Mouse (Mus musculus) brain, embryonic 14.5 days (tissue): ENCODE measurements at regions not wholly inside any gene's neighbourhood (a gene's known extent, or its start where the extent isn't known, plus 50 kb on each side); places are given as distances from the start of the nearest gene placed in this dataset.
A peak's percentile ranks its signal among the peaks of the same experiment; 100 is the strongest.

Experiments used
- DNase-seq: peaks from one replicate; pipeline ENCODE4 v3.0.0-alpha.2; 2011; ENCODE audit warnings: low read depth
- CTCF ChIP-seq: fragments of 200-500 bp; IDR thresholded peaks from 2 replicates; pipeline ENCODE4 v1.5.1; 2012; ENCODE audit warnings: inconsistent platforms, mild to moderate bottlenecking, moderate library complexity, borderline replicate concordance; ENCODE audit not compliant: insufficient read depth, insufficient read length; ENCODE audit errors: extremely low read depth
- POLR2A ChIP-seq: fragments of 200-500 bp; IDR thresholded peaks from 2 replicates; pipeline ENCODE4 v1.6.1; 2012; ENCODE audit warnings: mild to moderate bottlenecking, inconsistent platforms, borderline replicate concordance; ENCODE audit not compliant: poor library complexity, insufficient read depth, insufficient read length, severe bottlenecking; ENCODE audit errors: extremely low read depth

GRCm38 (mm10) chr2:75002562-75002961 lies 177.0 kb downstream of the Mtx2 start:
- TF ChIP-seq CTCF (no peak), POLR2A (no peak)

DNA sequence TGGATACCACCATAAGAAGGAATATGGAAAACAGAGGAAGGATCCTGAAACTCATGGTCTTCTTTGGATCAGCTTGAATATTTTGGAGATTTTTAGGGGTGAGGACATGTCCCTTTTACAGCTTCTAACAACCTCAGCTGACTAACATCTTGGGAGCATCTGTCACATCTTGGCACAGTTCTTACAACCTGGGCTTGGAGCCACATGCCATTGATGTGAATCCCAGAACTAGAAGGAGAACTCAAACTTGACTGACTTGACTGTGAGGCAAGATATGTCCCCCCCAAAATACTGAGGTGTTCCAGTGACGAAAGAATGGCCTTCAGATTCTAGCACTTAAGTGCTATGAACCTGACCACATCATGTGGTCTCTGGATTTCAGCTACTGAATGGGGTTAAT lies 182.5 kb downstream of the Mtx2 start:
- TF ChIP-seq POLR2A (no peak), CTCF (no peak)
- peak; percentile 19 for DNase-seq

More at GRCm38 (mm10) chr2:75002562-75002961, 177.0 kb downstream of the Mtx2 start:
- DNase-seq, result peak; percentile 83

GRCm38 (mm10) chr2:75010647-75011046 lies 185.0 kb downstream of the Mtx2 start:
- no peak for DNase-seq
- TF ChIP-seq POLR2A (no peak), CTCF (no peak)

DNA sequence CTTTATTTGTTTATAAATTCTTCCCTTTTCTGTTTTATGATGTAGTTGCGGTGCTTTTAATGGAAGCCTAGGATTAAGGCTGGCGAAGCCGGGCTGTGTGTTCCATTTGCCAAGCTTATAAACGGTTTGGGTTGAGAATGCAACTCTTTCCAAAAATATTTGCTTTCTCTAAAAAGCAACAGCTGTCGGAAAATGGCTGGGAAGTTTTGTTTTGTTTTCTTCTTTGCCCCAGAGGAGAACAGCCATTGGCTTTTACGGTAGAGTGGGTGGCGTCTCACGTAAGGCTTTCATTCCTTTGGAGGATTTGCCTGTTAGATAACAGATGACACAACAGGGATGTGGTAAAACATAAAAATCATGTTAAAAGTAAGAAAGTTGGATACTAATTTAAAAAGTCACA lies 186.4 kb downstream of the Mtx2 start:
- DNase-seq, result no peak
- TF ChIP-seq CTCF (no peak), POLR2A (no peak)

- no peak for DNase-seq
- TF ChIP-seq CTCF (no peak), POLR2A (no peak)
Observed at GRCm38 (mm10) chr2:75014994-75015728, 189.6 kb downstream of the Mtx2 start.

DNA sequence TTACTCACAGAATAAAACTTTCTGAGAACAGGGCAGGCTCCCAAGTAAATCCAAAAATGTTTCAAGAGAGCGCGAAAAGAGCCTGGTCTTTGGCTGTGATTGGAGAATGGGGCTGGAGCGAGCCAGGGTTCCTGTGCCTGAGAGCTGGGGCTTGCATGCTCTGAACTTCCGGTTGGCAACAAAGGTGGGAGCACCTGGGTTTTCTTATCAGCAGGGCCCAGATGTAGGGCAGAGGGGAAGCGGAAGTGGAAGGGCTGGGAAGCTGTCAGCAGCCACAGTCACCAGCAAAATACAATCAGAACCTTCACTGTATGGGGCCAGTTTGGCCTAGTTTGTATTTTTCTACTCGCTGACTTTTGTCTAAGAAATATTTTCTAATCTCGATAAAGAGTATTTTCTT lies 193.9 kb downstream of the Mtx2 start:
- TF ChIP-seq CTCF (no peak), POLR2A (no peak)
- DNase-seq, result no peak

DNA sequence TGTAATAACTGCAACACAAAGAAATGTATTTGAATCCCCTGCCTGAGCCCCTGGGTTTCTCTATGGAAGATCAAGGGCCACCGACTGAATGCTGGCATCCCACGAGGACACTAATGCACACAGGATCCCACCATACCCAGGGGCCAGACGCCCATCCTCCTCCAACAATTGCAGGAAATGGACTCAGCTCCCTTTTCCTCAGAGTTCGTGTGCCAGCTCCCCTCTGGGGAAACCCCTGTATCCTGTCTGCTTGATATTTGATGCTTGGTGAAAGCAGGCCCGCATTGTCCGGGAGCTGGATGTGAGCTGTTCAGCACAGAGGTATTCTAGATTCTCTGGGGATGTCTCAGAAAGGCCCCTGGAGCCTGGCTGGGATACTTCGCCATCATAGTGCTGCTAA lies 196.0 kb downstream of the Mtx2 start:
- TF ChIP-seq POLR2A (no peak), CTCF (no peak)
- no peak for DNase-seq

DNA sequence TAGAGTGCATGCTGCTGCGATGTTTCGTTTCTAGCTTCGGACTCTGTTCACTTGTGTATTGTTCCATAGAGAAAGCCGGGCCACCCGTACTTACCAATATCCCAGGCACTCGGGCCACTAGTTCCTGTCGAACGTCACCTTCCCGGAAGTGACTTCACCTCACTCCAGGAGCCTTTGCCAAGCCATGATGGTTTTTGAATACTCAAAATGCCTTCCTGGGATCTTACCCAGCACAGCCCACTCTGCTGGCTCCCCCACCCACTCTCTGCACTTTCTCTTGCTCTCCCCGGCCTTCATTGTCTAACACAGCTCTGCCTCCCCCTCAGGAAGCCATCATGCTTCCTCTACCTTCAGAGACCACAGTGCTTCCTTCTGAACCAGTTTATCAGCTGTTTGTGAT lies 202.5 kb downstream of the Mtx2 start:
- no peak for TF ChIP-seq CTCF
- TF ChIP-seq POLR2A, result no peak
- DNase-seq, result no peak

GRCm38 (mm10) chr2:75029089-75029693 lies 203.6 kb downstream of the Mtx2 start:
- peak; percentile 23 for DNase-seq
- TF ChIP-seq CTCF, result no peak
- no peak for TF ChIP-seq POLR2A

DNA sequence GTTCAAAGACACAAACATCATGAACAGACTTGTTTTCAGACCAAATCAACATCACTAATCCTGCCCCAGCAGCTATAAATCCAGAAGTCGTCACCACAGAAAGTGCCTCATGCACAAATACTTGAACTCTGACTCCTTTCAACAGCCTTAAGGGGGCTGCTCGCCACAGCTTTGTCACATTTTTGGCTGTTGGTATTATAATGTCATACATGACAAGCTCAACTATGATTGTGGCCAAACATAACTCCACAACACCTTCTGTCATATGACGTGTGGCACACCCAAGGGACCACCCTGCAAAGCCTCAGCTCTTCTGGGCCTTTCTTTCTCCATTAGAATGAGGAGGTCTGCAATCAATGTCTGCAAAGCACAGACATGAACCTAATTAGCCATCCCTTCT lies 209.1 kb downstream of the Mtx2 start:
- DNase-seq, result peak; percentile 9
- TF ChIP-seq POLR2A, result no peak
- no peak for TF ChIP-seq CTCF

- TF ChIP-seq CTCF (no peak), POLR2A (no peak)
- no peak for DNase-seq
Observed at GRCm38 (mm10) chr2:75039066-75039465, 213.5 kb downstream of the Mtx2 start.

DNA sequence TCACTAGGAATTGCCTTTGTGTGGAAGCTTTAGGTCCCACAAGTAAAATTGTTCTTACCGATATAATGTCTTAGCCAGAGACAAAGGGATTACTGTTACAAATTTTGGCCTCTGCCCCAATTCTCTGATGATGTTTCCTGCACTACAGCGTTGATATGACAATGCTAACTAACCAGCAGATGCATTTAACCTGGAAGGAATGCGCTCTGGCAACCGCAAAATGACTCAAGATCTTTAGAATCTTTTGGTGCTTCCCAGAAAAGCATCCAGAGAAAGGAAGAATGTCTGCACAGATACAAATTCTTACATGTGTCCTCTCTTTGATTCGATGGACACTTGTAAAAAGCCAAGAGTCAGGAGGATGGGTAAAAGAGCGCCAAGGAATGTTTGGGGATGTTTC lies 221.3 kb downstream of the Mtx2 start:
- TF ChIP-seq POLR2A (no peak), CTCF (no peak)
- DNase-seq, result no peak
